Mouse (Mus musculus) inflammation-experienced regulatory T-cells, adult 6 months (primary cell): ENCODE results near the gene Usp51. TPM values are rescaled to one million over a fixed set of nuclear protein-coding genes. Genes with fewer than 3 reads are reported as not detected.
"Not testable (repeated sequence)": the region's sequence is repeated elsewhere in the genome, so short reads cannot be mapped to it uniquely, and the experiment has no call there.

Experiments used
- ATAC-seq: one replicate; pipeline ENCODE4 v1.8.0; 2017
- polyA plus RNA-seq, 3 experiments: library from polyadenylated mRNA; unstranded; fragments of 100-300 nt; shearing (Covaris generic); gene quantifications; one replicate each; pipeline ENCODE4 v1.2.1; 2017

Gene Usp51
- under 1 TPM in 2 of 3 experiments, not detected in 1; 0.15 to 0.74 TPM for polyA plus RNA-seq

DNA sequence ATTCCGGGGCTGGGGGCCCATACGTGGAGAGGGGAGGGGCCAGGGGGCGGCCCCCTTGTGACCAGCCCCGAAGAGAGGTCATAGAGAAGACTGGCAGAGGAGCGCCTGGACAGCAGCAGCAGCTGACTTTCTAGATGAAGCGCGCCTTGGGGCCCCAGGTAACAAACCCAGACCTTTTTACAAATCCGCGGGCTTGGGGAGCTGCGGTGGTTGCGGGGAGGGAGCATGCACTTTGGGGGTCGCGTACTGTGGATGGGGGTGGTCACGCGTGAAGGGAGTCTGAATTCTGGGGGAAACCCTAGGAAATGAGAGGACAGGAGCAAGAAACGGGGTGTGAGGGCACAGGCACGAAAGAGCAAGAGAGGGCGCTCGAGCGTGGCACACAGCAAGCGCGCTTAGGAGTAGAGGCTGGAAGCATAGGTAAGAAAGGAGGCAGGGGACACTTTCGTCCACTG is at the start of gene Usp51:
Usp51 (plus strand) TSS at position 83 of the 455 bp plus-strand sequence.
- no peak for ATAC-seq

DNA sequence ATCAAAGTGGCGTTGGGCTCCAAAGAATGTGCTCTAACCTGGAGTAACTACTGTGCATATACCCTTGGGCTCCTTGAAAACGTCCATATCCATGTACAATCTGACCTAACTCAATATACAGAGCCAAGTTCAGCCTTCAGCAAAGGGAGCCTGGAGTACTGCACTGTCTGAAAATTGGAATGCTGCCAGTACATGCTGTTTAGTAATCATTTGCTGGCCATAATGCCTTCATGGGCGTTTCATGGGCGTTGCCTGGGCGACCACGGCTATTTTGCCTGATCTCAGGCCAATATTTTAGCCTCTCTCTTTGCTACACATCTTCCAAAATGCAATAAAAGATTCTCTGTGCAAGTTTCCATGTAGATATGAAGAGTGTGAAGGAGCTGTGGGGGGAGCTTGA is 36.7 kb upstream of the Usp51 start:
- ATAC-seq: no peak

- not testable (repeated sequence) for ATAC-seq
Observed at GRCm38 (mm10) chrX:152973476-152974203, 32.6 kb upstream of the Usp51 start.

DNA sequence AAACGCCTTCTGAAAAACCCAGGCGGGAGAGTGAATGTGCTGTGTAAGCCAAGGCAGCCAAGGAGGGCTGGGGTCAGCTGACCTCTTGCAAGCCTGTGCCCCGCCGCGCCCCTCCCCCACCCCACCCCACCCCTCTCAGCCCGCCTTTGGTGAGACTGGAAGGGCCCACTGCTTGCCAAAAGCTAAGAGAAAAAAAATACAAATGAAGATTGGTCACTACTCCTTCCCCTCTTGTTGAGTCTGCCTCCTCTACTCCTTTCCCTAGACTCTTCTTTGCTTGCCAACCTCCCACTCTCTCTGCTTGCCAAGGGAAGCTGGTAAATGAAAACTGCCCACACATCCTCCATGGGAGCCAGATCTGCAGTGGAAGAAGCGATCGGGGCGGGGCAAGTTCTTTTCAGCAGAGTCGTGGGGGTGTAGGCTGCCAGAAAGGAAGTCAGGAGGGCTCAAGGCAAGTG is 32.0 kb upstream of the Usp51 start:
- ATAC-seq: peak; percentile 68

DNA sequence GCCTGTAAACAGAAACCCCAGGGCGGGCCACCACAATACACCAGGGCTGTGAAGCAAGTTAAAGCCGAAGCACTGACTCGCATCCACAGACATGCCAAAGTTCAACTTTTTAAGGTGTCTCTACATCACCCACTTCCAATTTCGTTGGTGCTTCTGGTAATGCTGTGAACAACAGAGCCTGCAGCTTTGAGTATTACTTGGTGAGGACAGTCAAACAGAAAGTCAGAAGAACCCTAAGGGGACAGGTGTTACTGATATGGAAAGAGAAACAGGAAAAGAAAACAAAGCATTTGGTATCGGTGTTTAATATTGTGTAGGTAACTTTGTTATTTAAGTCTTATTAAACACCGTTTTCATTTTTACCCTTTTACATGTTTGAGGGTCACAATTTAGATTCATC is 29.7 kb upstream of the Usp51 start:
- no peak for ATAC-seq

DNA sequence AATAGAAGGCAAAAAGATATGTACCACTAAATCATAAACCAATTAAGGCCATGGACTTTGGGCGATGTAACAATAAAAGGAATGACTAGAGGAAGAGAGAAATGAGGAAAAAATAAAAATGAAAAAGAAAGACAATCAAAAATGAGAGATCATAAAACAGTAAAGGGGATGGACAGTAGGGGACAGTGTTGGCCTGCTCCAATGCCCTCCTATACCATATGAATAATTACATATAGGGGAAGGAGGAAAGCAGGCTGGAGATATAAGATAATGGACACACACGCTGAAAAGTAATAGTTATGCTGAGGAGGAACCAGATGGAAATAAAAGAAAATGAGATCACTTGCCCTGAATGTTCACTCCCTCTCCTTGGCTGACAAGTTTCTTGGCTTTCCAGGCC is 21.3 kb upstream of the Usp51 start:
- ATAC-seq: no peak

GRCm38 (mm10) chrX:152989852-152990251 is 16.4 kb upstream of the Usp51 start:
- ATAC-seq: not testable (repeated sequence)

DNA sequence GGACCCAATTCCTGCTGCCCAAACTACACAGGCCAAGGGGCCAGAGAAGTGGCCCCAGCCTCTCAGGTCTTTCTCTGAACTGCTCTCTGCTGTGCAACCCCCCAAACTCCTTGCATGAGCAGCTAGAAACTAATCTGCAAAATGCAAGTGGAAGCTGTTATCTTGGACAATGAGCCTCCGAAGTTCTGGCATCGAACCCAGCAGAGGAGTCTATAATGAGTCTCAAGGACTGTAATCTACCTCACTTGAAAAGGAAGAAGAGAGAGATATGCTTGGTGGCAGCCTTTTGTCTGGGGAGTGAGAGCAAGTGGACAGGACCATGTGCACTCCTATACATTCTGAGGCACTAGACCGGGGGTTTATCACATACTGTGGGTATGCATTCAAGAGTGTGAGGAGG is 10.2 kb upstream of the Usp51 start:
- ATAC-seq: not testable (repeated sequence)

DNA sequence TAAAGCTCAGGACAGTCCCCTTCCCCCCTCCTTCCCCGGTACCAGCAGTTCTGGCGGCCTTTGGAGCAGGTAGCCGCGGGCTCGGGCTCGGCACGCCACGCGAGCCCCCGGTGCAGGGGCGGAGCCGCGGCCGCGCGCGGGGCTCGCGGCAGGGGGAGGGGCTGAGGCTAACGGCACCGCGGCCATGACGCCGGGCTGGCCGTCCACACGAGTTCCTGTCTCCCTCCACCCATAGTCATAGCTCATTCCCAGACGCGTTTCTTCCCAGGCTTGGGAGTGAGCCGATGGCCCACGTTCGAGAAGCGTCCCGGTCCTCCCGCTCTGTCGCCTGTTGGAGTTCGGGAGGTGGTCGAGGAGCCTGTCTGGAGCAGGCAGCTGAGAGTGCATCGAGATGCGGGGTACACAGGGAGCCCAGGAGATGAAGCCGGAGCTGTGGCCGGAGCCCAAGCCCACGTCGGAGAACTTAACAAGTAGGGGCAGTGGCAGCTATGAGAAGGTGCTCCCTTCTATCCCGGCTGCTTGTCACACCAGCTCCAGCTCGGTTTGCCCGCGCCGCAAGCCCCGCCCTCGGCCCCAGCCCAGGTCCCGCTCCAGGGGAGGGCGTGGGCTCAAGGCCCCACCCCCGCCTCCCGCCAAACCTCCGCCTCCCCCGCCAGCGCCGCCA is 884 bp downstream of the Usp51 start:
- ATAC-seq: peak; percentile 64

GRCm38 (mm10) chrX:153007685-153008047 is 1.4 kb downstream of the Usp51 start:
- no peak for ATAC-seq

GRCm38 (mm10) chrX:153025255-153025654 is 19.0 kb downstream of the Usp51 start:
- not testable (repeated sequence) for ATAC-seq

- ATAC-seq: not testable (repeated sequence)
Observed at GRCm38 (mm10) chrX:153025709-153026108, 19.4 kb downstream of the Usp51 start.

DNA sequence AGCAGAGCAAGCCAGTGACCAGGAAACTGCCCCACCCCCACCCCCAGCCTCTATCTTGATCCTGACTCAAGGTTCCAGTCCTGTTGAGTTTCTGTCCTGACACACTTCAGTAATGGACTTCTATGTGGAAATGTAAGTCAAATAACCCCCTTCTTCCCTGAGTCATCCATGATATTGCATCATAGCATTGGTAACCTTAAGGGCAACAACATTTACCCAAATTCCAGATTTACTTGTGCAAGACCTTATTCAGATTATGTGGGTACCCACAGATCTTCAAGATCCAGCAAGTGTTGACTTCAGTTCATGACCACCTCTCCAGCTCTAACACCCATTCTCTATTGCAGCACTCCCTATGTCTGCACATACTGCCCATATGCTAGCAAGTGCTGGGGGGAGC is 25.3 kb downstream of the Usp51 start:
- ATAC-seq: not testable (repeated sequence)

- ATAC-seq: peak; percentile 87
Observed at GRCm38 (mm10) chrX:153037087-153037971, 31.1 kb downstream of the Usp51 start, which contains the start of gene Mageh1. Gene Mageh1, minus strand, starts transcription at chrX:153037575.

DNA sequence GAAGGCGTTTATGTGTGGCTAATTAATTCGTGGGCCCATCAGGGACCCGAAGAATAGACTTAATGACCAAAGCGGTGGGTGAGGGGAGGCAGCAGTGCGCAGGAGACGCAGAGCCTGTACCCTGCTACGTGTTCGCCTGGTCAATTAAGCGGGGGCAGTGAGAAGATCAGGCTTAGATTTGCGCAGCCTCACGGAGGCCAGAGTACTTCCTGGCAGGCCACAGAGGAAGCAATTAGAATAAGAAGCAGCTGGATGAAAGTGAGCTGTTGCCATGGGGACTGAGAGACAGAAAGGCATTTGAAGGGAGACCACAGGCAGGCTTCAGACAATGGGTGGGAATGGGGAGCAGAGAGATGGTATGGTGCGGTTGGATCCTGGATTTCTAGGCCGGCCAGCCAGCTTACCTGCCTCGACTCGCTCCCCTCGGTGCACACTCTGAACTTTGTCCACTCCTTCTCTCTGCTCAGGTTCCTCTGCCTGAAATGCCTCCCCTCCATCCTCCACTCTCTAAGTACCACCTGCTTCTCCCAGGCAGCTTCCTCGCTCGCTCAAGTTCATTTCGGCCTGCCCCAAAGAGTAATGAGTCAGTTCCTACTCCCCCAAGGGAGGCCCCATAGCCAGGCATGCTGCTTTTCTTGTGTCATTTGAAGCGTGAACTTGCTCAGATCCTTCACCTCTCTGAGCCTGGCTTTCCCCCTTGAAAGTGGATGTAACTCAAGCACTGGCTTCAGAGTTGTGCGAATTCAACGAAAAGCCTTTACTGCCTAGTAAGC is 31.9 kb downstream of the Usp51 start:
- ATAC-seq: peak; percentile 58

Other genes with a start within 250 kb of the Usp51 start
- gene Shroom2, start 237.0 kb upstream of the Usp51 start, polyA plus RNA-seq: not detected
- not detected for gene Gpr143, start 224.5 kb upstream of the Usp51 start, polyA plus RNA-seq
- gene Mageh1, start 31.1 kb downstream of the Usp51 start, polyA plus RNA-seq: 1 to 10 TPM; 1.0 to 3.1 (median 1.5) TPM
- not detected for gene Foxr2, start 112.3 kb downstream of the Usp51 start, polyA plus RNA-seq
- 1 to 10 TPM; 4.2 to 8.9 (median 6.6) TPM for gene Rragb, start 133.5 kb downstream of the Usp51 start, polyA plus RNA-seq
- gene Klf8, start 231.0 kb downstream of the Usp51 start, polyA plus RNA-seq: 1 to 10 TPM in 2 of 3 experiments, under 1 TPM in 1; 0.85 to 2.5 (median 1.0) TPM